Mouse (Mus musculus): Measurements from ENCODE around the gene Hes1.

DNA sequence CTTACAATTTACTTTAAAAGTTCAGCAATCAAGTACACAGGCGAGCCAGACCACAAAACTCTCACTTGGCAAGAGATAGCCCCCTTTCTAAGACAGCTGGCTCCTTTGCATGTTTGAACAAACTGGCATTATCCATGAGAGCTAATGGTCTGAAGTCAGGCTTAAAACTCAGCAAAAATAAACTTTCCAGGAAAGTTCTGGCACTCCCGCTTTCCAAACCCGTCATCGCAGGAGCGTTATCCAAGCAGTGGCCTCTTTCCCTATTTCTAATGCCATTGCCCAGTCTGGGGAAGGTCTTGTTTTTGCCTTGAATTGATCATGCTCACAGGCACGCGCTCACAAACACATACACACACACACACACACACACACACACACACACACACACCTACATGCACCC lies 41.3 kb downstream of the Hes1 start:
- TF ChIP-seq CTCF (IDR thresholded peaks at IDR 0.05; ENCODE audit: extremely low read depth, insufficient read length, insufficient replicate concordance, low read depth, low read length) (no peak), POLR2A (IDR thresholded peaks at IDR 0.05; ENCODE audit: low read depth, low read length) (no peak)

Data from small intestine, adult 2 months (tissue).